Mouse (Mus musculus): Measurements from ENCODE around the gene Pilrb1. TPM values are rescaled to one million over a fixed set of nuclear protein-coding genes. Genes with fewer than 3 reads are reported as not detected.
A peak's percentile ranks its signal among the peaks of the same experiment; 100 is the strongest.
"Not testable (repeated sequence)": the region's sequence is repeated elsewhere in the genome, so short reads cannot be mapped to it uniquely, and the experiment has no call there.

Pilrb1 gene
- total RNA-seq (2021), result 1 to 10 TPM in 1 of 2 experiments, under 1 TPM in 1; 0.45 to 1.3 TPM
- long read RNA-seq, experiment 1, result 0 reads
- long read RNA-seq, experiment 2, result 0 reads

- DNase-seq, result not testable (repeated sequence)
Observed at GRCm38 (mm10) chr5:137857960-137858710, at the start of gene Pilrb1. TSS of gene Pilrb1 (minus strand) at chr5:137858106.

GRCm38 (mm10) chr5:137897812-137898211 is 39.9 kb upstream of the Pilrb1 start:
- no peak for DNase-seq

- no peak for DNase-seq
Observed at GRCm38 (mm10) chr5:137892954-137893353, 35.0 kb upstream of the Pilrb1 start.

- DNase-seq, result no peak
Observed at GRCm38 (mm10) chr5:137887666-137888065, 29.8 kb upstream of the Pilrb1 start.

- DNase-seq, result peak; percentile 36
Observed at GRCm38 (mm10) chr5:137885894-137886293, 28.0 kb upstream of the Pilrb1 start.

- DNase-seq, result no peak
Observed at GRCm38 (mm10) chr5:137883345-137883744, 25.4 kb upstream of the Pilrb1 start.

- no peak for DNase-seq
Observed at GRCm38 (mm10) chr5:137882922-137883321, 25.0 kb upstream of the Pilrb1 start.

- DNase-seq, result peak; percentile 20
Observed at GRCm38 (mm10) chr5:137877860-137878259, 20.0 kb upstream of the Pilrb1 start.

- DNase-seq, result no peak
Observed at GRCm38 (mm10) chr5:137875054-137875453, 17.1 kb upstream of the Pilrb1 start.

GRCm38 (mm10) chr5:137872381-137872702 is 14.4 kb upstream of the Pilrb1 start:
- not testable (repeated sequence) for DNase-seq

- DNase-seq, result not testable (repeated sequence)
Observed at GRCm38 (mm10) chr5:137871644-137872380, 13.9 kb upstream of the Pilrb1 start, which contains the start of gene Pilrb2. TSS of gene Pilrb2 (minus strand) at chr5:137871815.

GRCm38 (mm10) chr5:137868600-137868999 is 10.7 kb upstream of the Pilrb1 start:
- DNase-seq, result not testable (repeated sequence)

GRCm38 (mm10) chr5:137864008-137864407 is 6.1 kb upstream of the Pilrb1 start:
- DNase-seq, result not testable (repeated sequence)

GRCm38 (mm10) chr5:137856870-137857269 is 1.0 kb downstream of the Pilrb1 start:
- not testable (repeated sequence) for DNase-seq

GRCm38 (mm10) chr5:137854907-137855306 is 3.0 kb downstream of the Pilrb1 start:
- not testable (repeated sequence) for DNase-seq

GRCm38 (mm10) chr5:137850313-137850712 is 7.6 kb downstream of the Pilrb1 start:
- not testable (repeated sequence) for DNase-seq

GRCm38 (mm10) chr5:137837110-137837509 is 20.8 kb downstream of the Pilrb1 start:
- not testable (repeated sequence) for DNase-seq

GRCm38 (mm10) chr5:137836611-137837010 is 21.3 kb downstream of the Pilrb1 start:
- DNase-seq, result no peak

- DNase-seq, result peak; percentile 17
Observed at GRCm38 (mm10) chr5:137835966-137836520, 21.9 kb downstream of the Pilrb1 start, which contains the start of gene Pilra. TSS of gene Pilra (minus strand) at chr5:137836281.

GRCm38 (mm10) chr5:137833500-137833899 is 24.4 kb downstream of the Pilrb1 start:
- DNase-seq, result no peak

- DNase-seq, result no peak
Observed at GRCm38 (mm10) chr5:137831506-137831905, 26.4 kb downstream of the Pilrb1 start.

GRCm38 (mm10) chr5:137831106-137831505 is 26.8 kb downstream of the Pilrb1 start:
- DNase-seq, result no peak

- DNase-seq, result no peak
Observed at GRCm38 (mm10) chr5:137830238-137830637, 27.7 kb downstream of the Pilrb1 start.

All from gastrocnemius, postnatal 10 days (tissue).